Mouse (Mus musculus): ENCODE data around the gene Ppara. TPM values are rescaled to one million over a fixed set of nuclear protein-coding genes. Genes with fewer than 3 reads are reported as not detected.

Ppara gene
- polyA plus RNA-seq, 1 experiment from 2014 or later = 4.9 TPM

DNA sequence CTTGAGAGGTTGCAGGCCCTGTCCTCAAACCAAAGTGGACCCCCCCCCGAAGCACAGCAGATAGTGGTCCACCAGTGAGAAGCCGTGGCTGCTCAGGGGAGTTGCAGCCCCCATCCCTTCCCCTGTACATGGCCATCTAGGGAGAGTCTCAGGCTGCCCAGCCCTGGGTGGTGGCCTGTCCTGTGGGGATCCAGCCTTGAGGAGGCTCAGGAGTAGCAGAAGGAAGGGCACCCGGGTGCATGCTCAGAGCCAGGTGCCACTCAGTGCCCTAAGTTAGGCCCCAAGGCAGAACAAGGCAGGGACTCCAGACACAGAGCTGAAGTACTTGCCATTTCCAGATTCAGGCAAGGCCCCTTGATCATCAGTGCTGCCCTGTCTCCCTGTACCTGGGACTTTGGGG lies 19.7 kb upstream of the Ppara start:
- Histone ChIP-seq H3K4me1 (no peaks in the 10 kb centered on the region), H3K27ac (no peak overlapping the region), H3K4me3 (no peak overlapping the region), H3K27me3 (no peaks in the 10 kb centered on the region), H3K9me3 (no peaks in the 10 kb centered on the region), H3K36me3 (no peaks in the 10 kb centered on the region), H3K4me2 (no peak overlapping the region), H3K9ac (no peak overlapping the region)
- WGBS = 81% methylated on average over 3 of the region's 3 CpGs
- no peak for ATAC-seq (ENCODE audit: borderline replicate concordance, extremely low read depth, low FRiP score, low TSS enrichment)

DNA sequence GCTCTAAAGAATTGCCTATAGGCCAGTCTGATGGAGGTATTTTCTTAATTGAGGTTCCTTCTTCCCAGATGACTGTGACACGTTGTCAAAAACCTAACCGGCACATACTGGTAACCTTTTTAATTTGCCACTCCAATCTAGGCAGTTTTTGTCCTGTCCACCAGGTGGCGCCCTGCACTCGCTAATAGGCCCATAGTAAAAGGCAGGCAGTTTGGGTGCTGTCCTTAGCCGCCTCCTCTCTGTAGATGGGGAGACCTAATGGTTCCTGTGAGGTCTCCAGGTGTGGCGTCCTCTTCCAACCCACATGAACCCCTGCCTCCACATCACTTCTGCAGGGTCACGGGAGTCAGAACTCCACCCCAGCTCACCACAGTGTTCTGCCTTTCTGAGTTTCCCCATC lies 18.7 kb upstream of the Ppara start:
- Histone ChIP-seq H3K27me3 (no peaks in the 10 kb centered on the region), H3K4me2 (no peak overlapping the region), H3K9me3 (no peaks in the 10 kb centered on the region), H3K4me3 (no peak overlapping the region), H3K4me1 (no peaks in the 10 kb centered on the region), H3K27ac (no peak overlapping the region), H3K9ac (no peak overlapping the region), H3K36me3 (no peaks in the 10 kb centered on the region)
- 8% methylated on average over 7 of the region's 7 CpGs for WGBS
- ATAC-seq (ENCODE audit: borderline replicate concordance, extremely low read depth, low FRiP score, low TSS enrichment) = no peak

- H3K4me2 ChIP-seq = no peak overlapping the region
- no peaks in the 10 kb centered on the region; the same call in 1 of the 2 replicates for H3K27me3 ChIP-seq
- no peak overlapping the region for H3K27ac ChIP-seq
- no peaks in the 10 kb centered on the region for H3K9me3 ChIP-seq
- no peaks in the 10 kb centered on the region for H3K36me3 ChIP-seq
- H3K4me3 ChIP-seq = no peak overlapping the region
- H3K9ac ChIP-seq = no peak overlapping the region
- WGBS = 75% methylated on average over 5 of the region's 5 CpGs
- ATAC-seq (ENCODE audit: borderline replicate concordance, extremely low read depth, low FRiP score, low TSS enrichment) = no peak
- no peaks in the 10 kb centered on the region for H3K4me1 ChIP-seq
These were observed 18.2 kb upstream of the Ppara start for GRCm38 (mm10) chr15:85716591-85716990.

GRCm38 (mm10) chr15:85717008-85717407 lies 17.8 kb upstream of the Ppara start:
- H3K9ac ChIP-seq = no peak overlapping the region
- no peak overlapping the region for H3K4me3 ChIP-seq
- no peak overlapping the region for H3K4me2 ChIP-seq
- no peak overlapping the region for H3K27ac ChIP-seq
- no peaks in the 10 kb centered on the region for H3K4me1 ChIP-seq
- ATAC-seq (ENCODE audit: borderline replicate concordance, extremely low read depth, low FRiP score, low TSS enrichment) = no peak
- no peaks in the 10 kb centered on the region; the same call in 1 of the 2 replicates for H3K27me3 ChIP-seq
- no peaks in the 10 kb centered on the region for H3K36me3 ChIP-seq
- 58% methylated on average over 4 of the region's 4 CpGs for WGBS
- no peaks in the 10 kb centered on the region for H3K9me3 ChIP-seq

- Histone ChIP-seq H3K4me2 (no peak overlapping the region), H3K4me3 (no peak overlapping the region), H3K27me3 (no peaks in the 10 kb centered on the region; the same call in 1 of the 2 replicates), H3K9me3 (no peaks in the 10 kb centered on the region), H3K9ac (no peak overlapping the region), H3K36me3 (no peaks in the 10 kb centered on the region), H3K4me1 (no peaks in the 10 kb centered on the region), H3K27ac (no peak overlapping the region)
- 74% methylated on average over 2 of the region's 2 CpGs for WGBS
- ATAC-seq (ENCODE audit: borderline replicate concordance, extremely low read depth, low FRiP score, low TSS enrichment) = no peak
These were observed 17.0 kb upstream of the Ppara start for GRCm38 (mm10) chr15:85717800-85718199.

GRCm38 (mm10) chr15:85719017-85719416 lies 15.8 kb upstream of the Ppara start:
- Histone ChIP-seq H3K4me1 (no peaks in the 10 kb centered on the region), H3K9me3 (no peaks in the 10 kb centered on the region), H3K9ac (no peak overlapping the region), H3K27me3 (no peaks in the 10 kb centered on the region; the same call in 1 of the 2 replicates), H3K4me3 (no peak overlapping the region), H3K36me3 (no peaks in the 10 kb centered on the region), H3K4me2 (no peak overlapping the region), H3K27ac (no peak overlapping the region)
- 69% methylated on average over 7 of the region's 7 CpGs for WGBS
- ATAC-seq (ENCODE audit: borderline replicate concordance, extremely low read depth, low FRiP score, low TSS enrichment) = no peak

GRCm38 (mm10) chr15:85720366-85720841 lies 14.4 kb upstream of the Ppara start:
- Histone ChIP-seq H3K4me1 (no peaks in the 10 kb centered on the region), H3K36me3 (no peaks in the 10 kb centered on the region), H3K27me3 (no peaks in the 10 kb centered on the region; the same call in 1 of the 2 replicates), H3K9me3 (no peaks in the 10 kb centered on the region), H3K4me3 (no peak overlapping the region), H3K4me2 (no peak overlapping the region), H3K9ac (no peak overlapping the region), H3K27ac (no peak overlapping the region)
- 56% methylated on average over 6 of the region's 6 CpGs for WGBS
- ATAC-seq (ENCODE audit: borderline replicate concordance, extremely low read depth, low FRiP score, low TSS enrichment) = no peak

- WGBS = 28% methylated on average over 11 of the region's 11 CpGs
- Histone ChIP-seq H3K27me3 (no peaks in the 10 kb centered on the region; the same call in 1 of the 2 replicates), H3K4me1 (no peaks in the 10 kb centered on the region), H3K4me2 (no peak overlapping the region), H3K9ac (no peak overlapping the region), H3K4me3 (no peak overlapping the region), H3K36me3 (no peaks in the 10 kb centered on the region), H3K9me3 (no peaks in the 10 kb centered on the region), H3K27ac (no peak overlapping the region)
- no peak for ATAC-seq (ENCODE audit: borderline replicate concordance, extremely low read depth, low FRiP score, low TSS enrichment)
These were observed 10.3 kb upstream of the Ppara start for GRCm38 (mm10) chr15:85724271-85725165.

DNA sequence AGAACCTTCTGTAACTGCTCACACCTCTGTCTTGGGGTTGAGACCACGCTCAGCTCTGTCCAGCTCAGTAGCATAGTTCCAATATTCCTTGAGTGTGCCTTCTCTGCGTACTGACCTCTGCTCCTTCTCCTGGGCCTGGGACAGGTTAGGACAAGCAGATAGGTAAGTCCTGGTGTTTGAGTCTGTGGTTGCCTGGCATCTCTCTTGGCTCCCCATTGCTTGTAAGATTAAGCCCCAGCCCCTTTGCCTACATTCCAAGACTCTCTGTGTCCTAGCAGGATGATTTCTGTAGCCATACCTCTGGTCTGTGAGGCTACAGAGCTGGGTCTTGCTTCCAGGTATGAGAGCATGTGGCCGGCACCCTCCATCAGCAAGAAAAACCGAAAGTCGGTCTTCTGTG lies 6.6 kb upstream of the Ppara start:
- 74% methylated on average over 5 of the region's 5 CpGs for WGBS
- no peak overlapping the region for H3K4me2 ChIP-seq
- H3K9ac ChIP-seq = no peak overlapping the region
- no peaks in the 10 kb centered on the region for H3K4me1 ChIP-seq
- no peaks in the 10 kb centered on the region for H3K36me3 ChIP-seq
- no peak overlapping the region for H3K27ac ChIP-seq
- no peaks in the 10 kb centered on the region for H3K9me3 ChIP-seq
- peaks cover 14% of the 10 kb centered on the region for H3K27me3 ChIP-seq
- no peak overlapping the region for H3K4me3 ChIP-seq
- no peak for ATAC-seq (ENCODE audit: borderline replicate concordance, extremely low read depth, low FRiP score, low TSS enrichment)

DNA sequence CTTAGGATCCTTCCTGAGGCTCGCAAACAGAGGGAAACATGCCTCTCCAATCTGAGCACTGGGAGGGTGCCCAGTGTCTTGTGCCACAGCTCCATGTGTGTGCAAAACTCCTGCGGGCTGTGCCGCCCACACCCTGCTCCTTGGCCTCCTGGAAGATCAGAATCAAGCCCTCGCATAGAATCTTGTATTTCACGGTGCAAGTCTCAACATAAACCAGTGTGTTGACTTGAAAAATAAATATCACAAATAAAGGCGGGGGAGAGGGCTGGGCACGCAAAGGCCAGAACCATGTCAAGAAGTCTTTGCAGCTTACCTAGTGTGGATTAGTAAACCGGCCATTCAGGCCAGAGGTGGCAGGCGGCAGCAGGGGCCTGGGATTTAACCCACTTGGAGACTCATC lies 5.5 kb upstream of the Ppara start:
- WGBS = 65% methylated on average over 9 of the region's 9 CpGs
- H3K4me3 ChIP-seq = no peak overlapping the region
- ATAC-seq (ENCODE audit: borderline replicate concordance, extremely low read depth, low FRiP score, low TSS enrichment) = no peak
- peaks cover 25% of the 10 kb centered on the region for H3K27me3 ChIP-seq
- H3K36me3 ChIP-seq = no peaks in the 10 kb centered on the region
- H3K9ac ChIP-seq = no peak overlapping the region
- H3K9me3 ChIP-seq = no peaks in the 10 kb centered on the region
- H3K4me1 ChIP-seq = no peaks in the 10 kb centered on the region
- no peak overlapping the region for H3K27ac ChIP-seq
- no peak overlapping the region for H3K4me2 ChIP-seq

- peaks cover 32% of the 10 kb centered on the region for H3K27me3 ChIP-seq
- H3K4me2 ChIP-seq = no peak overlapping the region
- H3K36me3 ChIP-seq = no peaks in the 10 kb centered on the region
- 32% methylated on average over 2 of the region's 2 CpGs for WGBS
- H3K9me3 ChIP-seq = no peaks in the 10 kb centered on the region
- no peak overlapping the region for H3K4me3 ChIP-seq
- no peak overlapping the region for H3K27ac ChIP-seq
- no peak for ATAC-seq (ENCODE audit: borderline replicate concordance, extremely low read depth, low FRiP score, low TSS enrichment)
- H3K4me1 ChIP-seq = peaks cover 6% of the 10 kb centered on the region; the same call in 1 of the 2 replicates
- no peak overlapping the region for H3K9ac ChIP-seq
These were observed 4.8 kb upstream of the Ppara start for GRCm38 (mm10) chr15:85730027-85730426.

DNA sequence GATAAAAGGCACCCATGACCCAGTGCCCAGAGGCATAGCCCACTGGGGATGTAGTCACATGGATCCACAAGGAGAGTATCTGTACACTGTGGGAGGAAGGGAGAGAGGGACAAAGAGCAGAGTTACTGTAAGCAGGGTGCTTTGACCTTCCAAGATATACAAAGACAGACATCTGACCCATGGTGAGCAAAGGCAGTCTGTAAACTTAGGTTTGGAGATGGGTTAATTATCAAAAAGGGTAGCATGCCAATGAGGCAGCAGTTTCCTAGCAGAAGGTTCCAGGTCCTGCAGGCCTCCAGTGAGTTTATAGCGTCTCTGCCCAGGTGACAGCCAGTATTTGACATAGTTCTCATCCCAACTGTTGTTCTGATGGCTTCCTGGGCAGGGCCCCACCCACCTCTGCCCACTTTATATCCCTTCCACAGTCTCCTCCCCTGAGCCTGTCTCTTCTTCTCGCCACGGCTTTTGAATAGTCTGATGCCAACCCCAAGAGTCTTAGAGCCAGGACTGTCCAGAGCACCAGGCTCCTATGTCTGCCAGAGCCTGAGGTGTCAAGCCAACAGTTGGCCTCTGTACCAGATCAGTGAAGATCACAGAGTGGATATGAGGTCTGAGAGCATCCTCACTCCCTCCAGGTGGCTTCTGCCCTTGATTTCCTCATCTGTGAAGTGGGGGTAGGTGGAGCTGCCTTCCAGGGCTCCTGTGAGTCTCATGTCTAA lies 2.7 kb upstream of the Ppara start:
- no peaks in the 10 kb centered on the region for H3K36me3 ChIP-seq
- H3K9me3 ChIP-seq = no peaks in the 10 kb centered on the region
- H3K9ac ChIP-seq = no peak overlapping the region
- no peak for ATAC-seq (ENCODE audit: borderline replicate concordance, extremely low read depth, low FRiP score, low TSS enrichment)
- peaks cover 46% of the 10 kb centered on the region for H3K27me3 ChIP-seq
- no peak overlapping the region for H3K27ac ChIP-seq
- 59% methylated on average over 3 of the region's 3 CpGs for WGBS
- no peak overlapping the region for H3K4me3 ChIP-seq
- H3K4me1 ChIP-seq = peaks cover 8% of the 10 kb centered on the region; the same call in 1 of the 2 replicates
- no peak overlapping the region for H3K4me2 ChIP-seq

Measured in lung, embryonic 15.5 days (tissue).